Mouse (Mus musculus) duodenum, adult 2 months (tissue): ENCODE data around the gene Bean1. TPM values are rescaled to one million over a fixed set of nuclear protein-coding genes. Genes with fewer than 3 reads are reported as not detected.

Source experiments
- polyA plus RNA-seq: library from polyadenylated mRNA; depleted of rRNA; stranded (reverse); fragments of >200 nt; gene quantifications from 2 replicates; pipeline ENCODE4 v1.2.3, GENCODE M21; 2012; ENCODE audit warnings: low replicate concordance; rRNA removed

Bean1 gene
- polyA plus RNA-seq, result 4.8 and 7.8 TPM in 2 replicates

GRCm38 (mm10) chr8:104170118-104171049 is at the start of gene Bean1:
Gene Bean1 (plus strand): TSS chr8:104170442.

DNA sequence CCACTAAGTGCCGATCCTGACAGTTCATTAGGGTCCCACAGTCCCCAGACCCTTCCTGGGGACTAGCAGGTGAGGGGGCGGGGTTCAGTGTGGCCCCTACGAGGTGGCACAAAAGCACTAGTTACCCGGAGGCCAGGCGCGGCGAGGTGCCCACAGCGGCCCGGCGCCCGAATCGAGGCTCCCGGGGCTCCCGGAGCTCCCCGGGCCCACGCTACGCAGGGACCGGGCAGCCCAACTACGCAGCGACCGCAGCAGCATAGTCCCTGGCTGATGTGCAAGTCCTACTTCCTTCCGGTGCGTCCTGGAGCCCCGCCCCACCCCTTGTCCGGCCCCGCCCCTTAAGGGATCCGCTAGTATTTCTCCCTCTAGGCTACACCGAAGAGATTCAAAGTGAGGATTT is 78.0 kb downstream of the Bean1 start, which contains the start of gene Tk2:
Gene Tk2, minus strand, starts transcription at position 283 of the 400 bp plus-strand sequence.

GRCm38 (mm10) chr8:104250439-104251367 is 80.5 kb downstream of the Bean1 start, which contains the start of gene Cklf:
Gene Cklf (plus strand): TSS chr8:104250861.

Other genes starting within 250 kb of the Bean1 start
- gene Cdh5, start 68.8 kb upstream of the Bean1 start, polyA plus RNA-seq, result 8.7 and 9.2 TPM in 2 replicates
- 6.6 and 7.7 TPM in 2 replicates for gene Tk2, start 78.1 kb downstream of the Bean1 start, polyA plus RNA-seq
- 0.24 and 0.93 TPM in 2 replicates for gene Cklf, start 80.4 kb downstream of the Bean1 start, polyA plus RNA-seq
- gene Cmtm2a, start 122.7 kb downstream of the Bean1 start, polyA plus RNA-seq, result not detected in 2 replicates
- not detected in 2 replicates for gene Gm45711, start 139.6 kb downstream of the Bean1 start, polyA plus RNA-seq
- gene Cmtm1, start 139.7 kb downstream of the Bean1 start, polyA plus RNA-seq, result 0.05 TPM in 1 of 2 replicates, not detected in the other
- not detected in 2 replicates for gene Gm11020, start 151.1 kb downstream of the Bean1 start, polyA plus RNA-seq
- gene Cmtm2b, start 151.8 kb downstream of the Bean1 start, polyA plus RNA-seq, result not detected in 2 replicates
- gene Cmtm3, start 169.0 kb downstream of the Bean1 start, polyA plus RNA-seq, result 24.7 and 28.7 TPM in 2 replicates
- gene Cmtm4, start 225.4 kb downstream of the Bean1 start, polyA plus RNA-seq, result 17.6 and 17.7 TPM in 2 replicates